ENCODE assay signal across 12 mouse cellular contexts in the genomic region with DNA sequence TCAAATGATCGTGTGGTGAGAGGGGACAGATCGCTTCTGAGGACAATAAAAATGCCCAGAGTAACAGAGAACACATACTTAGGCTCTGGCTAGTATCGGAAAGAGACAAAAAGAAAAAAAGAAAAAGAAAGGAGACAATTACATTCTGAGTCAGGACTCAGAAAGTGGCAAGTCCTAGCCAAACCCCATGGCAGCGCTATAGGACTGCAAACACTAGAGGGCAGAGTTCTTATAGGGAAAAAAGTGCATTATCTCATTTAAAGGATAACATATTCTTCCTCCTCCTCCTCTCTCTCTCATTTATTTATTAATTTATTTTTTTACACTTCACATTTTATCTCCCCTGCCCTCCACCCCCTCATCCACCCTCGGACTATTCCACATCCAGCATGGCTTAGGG.
DNase-seq lines count a peak whose midpoint lies in the region; ATAC-seq and TF ChIP-seq lines count a peak whose summit lies in the region.
"Had no signal": no experiment of that assay in that cellular context is flagged by ENCODE, and none has a peak within 500 bp of the region (broad histone marks: within the 10 kb centered on the region; RNA-seq: fewer than 3 reads in every experiment).

No protein-coding gene starts in this region.

- H3K36me3 ChIP-seq in kidney, adult 2 months (ENCODE audit: control insufficient read depth, insufficient read depth, low read length) = no peaks in the 10 kb centered on the region
- no peaks in the 10 kb centered on the region for H3K36me3 ChIP-seq in spleen, adult 2 months (ENCODE audit: control insufficient read depth, insufficient read depth, low read length)
- H3K36me3 ChIP-seq: heart, embryonic 12.5 days; hindbrain, embryonic 15.5 days; limb, embryonic 15.5 days had no signal

- H3K27me3 ChIP-seq in kidney, adult 2 months (replicated peaks; ENCODE audit: control insufficient read depth, insufficient read depth, low read length) = no peaks in the 10 kb centered on the region
- no peaks in the 10 kb centered on the region for H3K27me3 ChIP-seq in spleen, adult 2 months (ENCODE audit: control insufficient read depth, insufficient read depth, low read length)
- H3K27me3 ChIP-seq: heart, embryonic 12.5 days; hindbrain, embryonic 15.5 days; limb, embryonic 15.5 days had no signal

- 61% methylated on average over 5 of the region's 5 CpGs for WGBS in kidney, adult 2 months
- WGBS in spleen, adult 2 months = 82% methylated on average over 5 of the region's 5 CpGs

- peak; percentile 25 for DNase-seq in CD4-positive, CD25-positive, alpha-beta regulatory T cell, adult 2 months (ENCODE audit: low read depth, low spot score)
- no peak for DNase-seq in kidney, adult 2 months
- no peak for DNase-seq in kidney, adult 8-10 months
- DNase-seq in spleen, adult 2 months (ENCODE audit: low read depth in 1 of 2, low spot score in 2 of 2) = no peak
- DNase-seq in spleen, postnatal 10 days (ENCODE audit: low spot score in 2 of 2) = no peak
- peak; percentile 50 for DNase-seq in thymus, postnatal 4 days
- DNase-seq in spleen, postnatal 14 days (ENCODE audit: low spot score in 2 of 2) = no peak
- DNase-seq: kidney, postnatal 14 days had no signal

- no peak overlapping the region for H3K27ac ChIP-seq in kidney, adult 2 months (ENCODE audit: insufficient read depth, low read depth, low read length)
- H3K27ac ChIP-seq in spleen, adult 2 months (ENCODE audit: insufficient read depth, low read length) = no peak overlapping the region
- H3K27ac ChIP-seq: hindbrain, embryonic 15.5 days; limb, embryonic 15.5 days had no signal

- H3K4me3 ChIP-seq in kidney, adult 2 months (ENCODE audit: insufficient read depth, low read depth, low read length) = no peak overlapping the region
- no peak overlapping the region for H3K4me3 ChIP-seq in spleen, adult 2 months (ENCODE audit: extremely low read depth, insufficient read depth, insufficient read length)
- H3K4me3 ChIP-seq: heart, embryonic 12.5 days; hindbrain, embryonic 15.5 days; limb, embryonic 15.5 days had no signal

- no peaks in the 10 kb centered on the region; the same call in 1 of the 2 replicates for H3K4me1 ChIP-seq in kidney, adult 2 months (ENCODE audit: control insufficient read depth, insufficient read depth, low read length)
- H3K4me1 ChIP-seq in spleen, adult 2 months (ENCODE audit: control insufficient read depth, insufficient read depth, insufficient read length) = no peaks in the 10 kb centered on the region
- H3K4me1 ChIP-seq: limb, embryonic 15.5 days had no signal

- no peak for TF ChIP-seq POLR2A in kidney, adult 2 months (IDR thresholded peaks at IDR 0.05; ENCODE audit: low read depth, low read length)
- no peak for TF ChIP-seq POLR2A in spleen, adult 2 months (IDR thresholded peaks at IDR 0.05; ENCODE audit: low read depth, low read length)

- peak; percentile 33 for TF ChIP-seq CTCF in kidney, adult 2 months (conservative IDR thresholded peaks at IDR 0.05; ENCODE audit: insufficient read depth, insufficient read length, low read depth, low read length)
- peak; percentile 5; the same call in 1 of the 2 replicates for TF ChIP-seq CTCF in spleen, adult 2 months (IDR thresholded peaks at IDR 0.05; ENCODE audit: extremely low read depth, insufficient read depth, insufficient read length, insufficient replicate concordance)

- no peak for ATAC-seq in CD4-positive, CD25-positive, alpha-beta regulatory T cell, adult 4 months

Comparison
In these comparisons a context has a peak if more than half of its experiments do, and no peak if none do; other contexts are left out.
1. DNase-seq: peak in CD4-positive, CD25-positive, alpha-beta regulatory T cell, adult 2 months (single experiment) and thymus, postnatal 4 days (single experiment); none in kidney, adult 2 months (single experiment), kidney, adult 8-10 months (0 of 2), spleen, adult 2 months (0 of 2), spleen, postnatal 10 days (0 of 2) and spleen, postnatal 14 days (0 of 2).